Mouse (Mus musculus) MEL (cell line): Measurements from ENCODE around the gene Morn2.

ENCODE experiments used
- CHD2 ChIP-seq: IDR thresholded peaks from 2 replicates; pipeline ENCODE4 v1.6.1; 2011; ENCODE audit warnings: low read length, improper control_type of control experiment
- CTCF ChIP-seq, 3 experiments: IDR thresholded peaks in 2 of 3; conservative IDR thresholded peaks in 1 of 3; 2 replicates each; pipeline ENCODE4 v1.5.1; 2011 to 2012; ENCODE audit warnings: low read length in 3 of 3, low read depth in 2 of 3, mild to moderate bottlenecking in 2 of 3, improper control_type of control experiment in 1 of 3, inconsistent platforms in 1 of 3, mixed read lengths in 1 of 3, moderate library complexity in 1 of 3; ENCODE audit not compliant: control insufficient read depth in 1 of 3, insufficient read depth in 1 of 3, poor library complexity in 1 of 3, severe bottlenecking in 1 of 3
- ETS1 ChIP-seq: IDR thresholded peaks from 2 replicates; pipeline ENCODE4 v1.6.1; 2012; ENCODE audit warnings: low read depth, mild to moderate bottlenecking, inconsistent platforms, low read length, improper control_type of control experiment, moderate library complexity
- POLR2A ChIP-seq, 2 experiments: IDR thresholded peaks; 2 replicates each; pipeline ENCODE4 v1.6.1; 2011 to 2012; ENCODE audit warnings: low read length in 2 of 2, mild to moderate bottlenecking in 2 of 2, control low read depth in 1 of 2, improper control_type of control experiment in 1 of 2, low read depth in 1 of 2, moderate library complexity in 1 of 2; ENCODE audit not compliant: control insufficient read depth in 1 of 2, insufficient read depth in 1 of 2, poor library complexity in 1 of 2
- USF1 ChIP-seq: IDR thresholded peaks from 2 replicates; pipeline ENCODE4 v1.6.1; 2014; ENCODE audit warnings: low read depth, mild to moderate bottlenecking, inconsistent platforms, low read length, improper control_type of control experiment, moderate library complexity

DNA sequence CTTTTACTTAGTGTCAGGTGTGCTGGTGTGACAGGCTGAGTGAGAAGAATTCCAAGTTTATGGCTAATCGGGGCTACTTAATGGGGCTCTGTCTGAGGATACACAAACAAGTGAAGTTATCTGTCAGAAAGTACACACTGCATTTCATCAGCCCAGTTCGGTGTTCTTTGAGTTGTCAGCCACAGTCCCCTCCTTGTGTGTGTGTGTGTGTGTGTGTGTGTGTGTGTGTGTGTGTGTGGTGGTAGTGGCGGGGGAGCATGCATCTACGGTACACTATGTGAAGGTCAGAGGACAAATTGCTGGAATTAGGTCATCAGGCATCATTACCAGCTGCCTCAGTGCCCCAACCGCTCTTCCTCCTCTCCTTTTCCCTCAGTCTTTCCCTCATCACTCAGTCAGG is 35.5 kb downstream of the Morn2 start:
- TF ChIP-seq CTCF (IDR thresholded peaks at IDR 0.05 in 2 of 3, conservative IDR thresholded peaks at IDR 0.05 in 1 of 3; ENCODE audit: control insufficient read depth in 1 of 3, insufficient read depth in 1 of 3, low read depth in 2 of 3, low read length in 3 of 3, poor library complexity in 1 of 3, severe bottlenecking in 1 of 3): no peak
- no peak for TF ChIP-seq USF1
- TF ChIP-seq CHD2: no peak
- TF ChIP-seq ETS1: no peak
- TF ChIP-seq POLR2A (IDR thresholded peaks at IDR 0.05; ENCODE audit: control insufficient read depth in 1 of 2, insufficient read depth in 1 of 2, low read depth in 1 of 2, low read length in 2 of 2, poor library complexity in 1 of 2): no peak
